Mouse (Mus musculus): Measurements from ENCODE around the gene Adgrb3. TPM values are rescaled to one million over a fixed set of nuclear protein-coding genes. Genes with fewer than 3 reads are reported as not detected.
"Not testable (repeated sequence)": the region's sequence is repeated elsewhere in the genome, so short reads cannot be mapped to it uniquely, and the experiment has no call there.

Gene Adgrb3
- polyA plus RNA-seq, 1 experiment from 2014 or later, result 0.43 TPM

- 93% methylated on average over 4 of the region's 4 CpGs for WGBS
- DNase-seq (ENCODE audit: low spot score), result no peak
- no peak overlapping the region for H3K4me2 ChIP-seq
Measured at GRCm38 (mm10) chr1:25697179-25697578, 132.3 kb downstream of the Adgrb3 start.

GRCm38 (mm10) chr1:25696771-25697170, 132.7 kb downstream of the Adgrb3 start:
- no peaks in the 10 kb centered on the region for H3K4me1 ChIP-seq (replicated peaks; ENCODE audit: control insufficient read depth, insufficient read depth, low read length)
- no peaks in the 10 kb centered on the region for H3K9me3 ChIP-seq (ENCODE audit: control insufficient read depth, low read length)
- 61% methylated on average over 3 of the region's 3 CpGs for WGBS
- no peak overlapping the region for H3K4me3 ChIP-seq (ENCODE audit: low read depth, low read length)
- no peak overlapping the region for H3K27ac ChIP-seq (ENCODE audit: low read depth, low read length)
- no peak overlapping the region for H3K4me2 ChIP-seq
- H3K27me3 ChIP-seq (replicated peaks; ENCODE audit: control insufficient read depth, insufficient read depth, low read length), result no peaks in the 10 kb centered on the region
- no peaks in the 10 kb centered on the region for H3K36me3 ChIP-seq (ENCODE audit: control insufficient read depth, insufficient read depth, low read length)
- ATAC-seq (replicated peaks; ENCODE audit: low FRiP score) (no peak), DNase-seq (ENCODE audit: low spot score) (no peak)
- no peak overlapping the region for H3K9ac ChIP-seq (ENCODE audit: low read depth, low read length)

More at GRCm38 (mm10) chr1:25697179-25697578, 132.3 kb downstream of the Adgrb3 start:
- no peak overlapping the region for H3K27ac ChIP-seq (ENCODE audit: low read depth, low read length)
- no peak for ATAC-seq (replicated peaks; ENCODE audit: low FRiP score)
- no peak overlapping the region for H3K9ac ChIP-seq (ENCODE audit: low read depth, low read length)
- H3K9me3 ChIP-seq (ENCODE audit: control insufficient read depth, low read length), result no peaks in the 10 kb centered on the region
- no peaks in the 10 kb centered on the region for H3K36me3 ChIP-seq (ENCODE audit: control insufficient read depth, insufficient read depth, low read length)
- H3K27me3 ChIP-seq (replicated peaks; ENCODE audit: control insufficient read depth, insufficient read depth, low read length), result no peaks in the 10 kb centered on the region
- H3K4me3 ChIP-seq (ENCODE audit: low read depth, low read length), result no peak overlapping the region
- H3K4me1 ChIP-seq (replicated peaks; ENCODE audit: control insufficient read depth, insufficient read depth, low read length), result no peaks in the 10 kb centered on the region

- 78% methylated on average over 3 of the region's 3 CpGs for WGBS
- Histone ChIP-seq H3K4me2 (no peak overlapping the region), H3K27me3 (replicated peaks; ENCODE audit: control insufficient read depth, insufficient read depth, low read length) (no peaks in the 10 kb centered on the region), H3K4me3 (ENCODE audit: low read depth, low read length) (no peak overlapping the region), H3K36me3 (ENCODE audit: control insufficient read depth, insufficient read depth, low read length) (no peaks in the 10 kb centered on the region), H3K9ac (ENCODE audit: low read depth, low read length) (no peak overlapping the region), H3K9me3 (ENCODE audit: control insufficient read depth, low read length) (no peaks in the 10 kb centered on the region), H3K27ac (ENCODE audit: low read depth, low read length) (no peak overlapping the region), H3K4me1 (replicated peaks; ENCODE audit: control insufficient read depth, insufficient read depth, low read length) (no peaks in the 10 kb centered on the region)
- no peak for DNase-seq (ENCODE audit: low spot score)
- no peak for ATAC-seq (replicated peaks; ENCODE audit: low FRiP score)
Measured at GRCm38 (mm10) chr1:25682118-25682517, 147.4 kb downstream of the Adgrb3 start.

- DNase-seq (ENCODE audit: low spot score) (no peak), ATAC-seq (replicated peaks; ENCODE audit: low FRiP score) (no peak)
- Histone ChIP-seq H3K36me3 (ENCODE audit: control insufficient read depth, insufficient read depth, low read length) (no peaks in the 10 kb centered on the region), H3K27me3 (replicated peaks; ENCODE audit: control insufficient read depth, insufficient read depth, low read length) (no peaks in the 10 kb centered on the region), H3K4me2 (no peak overlapping the region), H3K9me3 (ENCODE audit: control insufficient read depth, low read length) (no peaks in the 10 kb centered on the region), H3K4me3 (ENCODE audit: low read depth, low read length) (no peak overlapping the region), H3K9ac (ENCODE audit: low read depth, low read length) (no peak overlapping the region), H3K4me1 (replicated peaks; ENCODE audit: control insufficient read depth, insufficient read depth, low read length) (no peaks in the 10 kb centered on the region), H3K27ac (ENCODE audit: low read depth, low read length) (no peak overlapping the region)
- 52% methylated on average over 2 of the region's 2 CpGs for WGBS
Measured at GRCm38 (mm10) chr1:25679656-25680055, 149.9 kb downstream of the Adgrb3 start.

GRCm38 (mm10) chr1:25652717-25653116, 176.8 kb downstream of the Adgrb3 start:
- WGBS, result 88% methylated on average over 1 of the region's 1 CpGs
- H3K4me3 ChIP-seq (ENCODE audit: low read depth, low read length), result no peak overlapping the region

GRCm38 (mm10) chr1:25644256-25644655, 185.3 kb downstream of the Adgrb3 start:
- Histone ChIP-seq H3K9me3 (ENCODE audit: control insufficient read depth, low read length) (no peaks in the 10 kb centered on the region), H3K36me3 (ENCODE audit: control insufficient read depth, insufficient read depth, low read length) (no peaks in the 10 kb centered on the region), H3K4me1 (replicated peaks; ENCODE audit: control insufficient read depth, insufficient read depth, low read length) (no peaks in the 10 kb centered on the region), H3K27ac (ENCODE audit: low read depth, low read length) (no peak overlapping the region), H3K9ac (ENCODE audit: low read depth, low read length) (no peak overlapping the region), H3K27me3 (replicated peaks; ENCODE audit: control insufficient read depth, insufficient read depth, low read length) (no peaks in the 10 kb centered on the region), H3K4me3 (ENCODE audit: low read depth, low read length) (no peak overlapping the region), H3K4me2 (no peak overlapping the region)
- no peak for ATAC-seq (replicated peaks; ENCODE audit: low FRiP score)
- 81% methylated on average over 5 of the region's 5 CpGs for WGBS
- DNase-seq (ENCODE audit: low spot score), result no peak

More at GRCm38 (mm10) chr1:25652717-25653116, 176.8 kb downstream of the Adgrb3 start:
- Histone ChIP-seq H3K36me3 (ENCODE audit: control insufficient read depth, insufficient read depth, low read length) (no peaks in the 10 kb centered on the region), H3K4me1 (replicated peaks; ENCODE audit: control insufficient read depth, insufficient read depth, low read length) (no peaks in the 10 kb centered on the region), H3K27me3 (replicated peaks; ENCODE audit: control insufficient read depth, insufficient read depth, low read length) (no peaks in the 10 kb centered on the region), H3K9me3 (ENCODE audit: control insufficient read depth, low read length) (no peaks in the 10 kb centered on the region), H3K9ac (ENCODE audit: low read depth, low read length) (no peak overlapping the region), H3K4me2 (no peak overlapping the region), H3K27ac (ENCODE audit: low read depth, low read length) (no peak overlapping the region)
- DNase-seq (ENCODE audit: low spot score) (no peak), ATAC-seq (replicated peaks; ENCODE audit: low FRiP score) (no peak)

- no peak overlapping the region for H3K27ac ChIP-seq (ENCODE audit: low read depth, low read length)
- H3K9me3 ChIP-seq (ENCODE audit: control insufficient read depth, low read length), result no peaks in the 10 kb centered on the region
- H3K9ac ChIP-seq (ENCODE audit: low read depth, low read length), result no peak overlapping the region
- no peak overlapping the region for H3K4me2 ChIP-seq
- no peaks in the 10 kb centered on the region for H3K27me3 ChIP-seq (replicated peaks; ENCODE audit: control insufficient read depth, insufficient read depth, low read length)
- H3K4me1 ChIP-seq (replicated peaks; ENCODE audit: control insufficient read depth, insufficient read depth, low read length), result no peaks in the 10 kb centered on the region
- H3K36me3 ChIP-seq (ENCODE audit: control insufficient read depth, insufficient read depth, low read length), result no peaks in the 10 kb centered on the region
- no peak for ATAC-seq (replicated peaks; ENCODE audit: low FRiP score)
- no peak for DNase-seq (ENCODE audit: low spot score)
- 62% methylated on average over 4 of the region's 4 CpGs for WGBS
- H3K4me3 ChIP-seq (ENCODE audit: low read depth, low read length), result no peak overlapping the region
Measured at GRCm38 (mm10) chr1:25621458-25621857, 208.0 kb downstream of the Adgrb3 start.

- H3K27ac ChIP-seq (ENCODE audit: low read depth, low read length), result no peak overlapping the region
- no peaks in the 10 kb centered on the region for H3K36me3 ChIP-seq (ENCODE audit: control insufficient read depth, insufficient read depth, low read length)
- H3K4me1 ChIP-seq (replicated peaks; ENCODE audit: control insufficient read depth, insufficient read depth, low read length), result no peaks in the 10 kb centered on the region
- H3K4me2 ChIP-seq, result no peak overlapping the region
- ATAC-seq (replicated peaks; ENCODE audit: low FRiP score) (no peak), DNase-seq (ENCODE audit: low spot score) (no peak)
- H3K9ac ChIP-seq (ENCODE audit: low read depth, low read length), result no peak overlapping the region
- no peak overlapping the region for H3K4me3 ChIP-seq (ENCODE audit: low read depth, low read length)
- no peaks in the 10 kb centered on the region for H3K9me3 ChIP-seq (ENCODE audit: control insufficient read depth, low read length)
- no peaks in the 10 kb centered on the region for H3K27me3 ChIP-seq (replicated peaks; ENCODE audit: control insufficient read depth, insufficient read depth, low read length)
Measured at GRCm38 (mm10) chr1:25616954-25617353, 212.6 kb downstream of the Adgrb3 start.

- not testable (repeated sequence) for H3K27me3 ChIP-seq (replicated peaks; ENCODE audit: control insufficient read depth, insufficient read depth, low read length); H3K4me3 ChIP-seq (ENCODE audit: low read depth, low read length); H3K9ac ChIP-seq (ENCODE audit: low read depth, low read length); H3K27ac ChIP-seq (ENCODE audit: low read depth, low read length); H3K4me1 ChIP-seq (replicated peaks; ENCODE audit: control insufficient read depth, insufficient read depth, low read length); DNase-seq (ENCODE audit: low spot score); H3K36me3 ChIP-seq (ENCODE audit: control insufficient read depth, insufficient read depth, low read length); H3K9me3 ChIP-seq (ENCODE audit: control insufficient read depth, low read length); H3K4me2 ChIP-seq; ATAC-seq (replicated peaks; ENCODE audit: low FRiP score)
Measured at GRCm38 (mm10) chr1:25610776-25611175, 218.7 kb downstream of the Adgrb3 start.

Measured in liver, embryonic 11.5 days (tissue).